In genomic region chr2:132578059-132578458, GRCm38 (mm10) we compare ENCODE assay signal across 7 mouse cellular contexts. TPM values are rescaled to one million over a fixed set of nuclear protein-coding genes. Genes with fewer than 3 reads are reported as not detected.
DNase-seq lines count a peak whose midpoint lies in the region; ATAC-seq lines count a peak whose summit lies in the region.

No protein-coding gene starts in this region.

- intact Hi-C loops in gastrocnemius, postnatal 36 days (cut with DNase I) = no loop called here
- intact Hi-C loops in left cerebral cortex, postnatal 36 days (cut with DNase I) = loop anchor here (5.0 kb wide), 1 partner anchor 124 kb away; no protein-coding TSS in a partner anchor

- peak; percentile 99 for ATAC-seq in intestine, embryonic 16.5 days
- ATAC-seq in midbrain, embryonic 11.5 days (ENCODE audit: low FRiP score) = peak; percentile 98

- WGBS in intestine, embryonic 16.5 days = 2% methylated on average over 38 of the region's 38 CpGs
- WGBS in midbrain, embryonic 11.5 days = 1% methylated on average over 32 of the region's 38 CpGs

- H3K27me3 ChIP-seq in intestine, embryonic 16.5 days (replicated peaks; ENCODE audit: control insufficient read depth, insufficient read depth, low read length) = no peaks in the 10 kb centered on the region
- no peaks in the 10 kb centered on the region for H3K27me3 ChIP-seq in midbrain, embryonic 11.5 days (ENCODE audit: control insufficient read depth, insufficient read depth, low read length)

- no peaks in the 10 kb centered on the region for H3K36me3 ChIP-seq in intestine, embryonic 16.5 days (ENCODE audit: control insufficient read depth, insufficient read depth, low read length)
- H3K36me3 ChIP-seq in midbrain, embryonic 11.5 days (ENCODE audit: control insufficient read depth, insufficient read depth, low read length) = no peaks in the 10 kb centered on the region

- peak; percentile 98 to 99 for DNase-seq in adrenal gland, adult 18-20 months (ENCODE audit: low spot score in 2 of 2)
- peak; percentile 95 for DNase-seq in embryo, embryonic 11 days
- DNase-seq in gastrocnemius, postnatal 36 days = peak; percentile 96 to 98
- DNase-seq in left cerebral cortex, postnatal 36 days (ENCODE audit: low spot score in 2 of 2) = peak; percentile 97 to 98
- DNase-seq in midbrain, embryonic 11.5 days (ENCODE audit: low spot score, missing footprints) = peak; percentile 100
- peak; percentile 95 for DNase-seq in skeletal muscle tissue, adult 2 months (ENCODE audit: low read depth, low spot score)

- H3K9ac ChIP-seq in intestine, embryonic 16.5 days (ENCODE audit: low read depth, low read length) = peak overlapping the region; percentile 96
- H3K9ac ChIP-seq in midbrain, embryonic 11.5 days (ENCODE audit: low read length) = peak overlapping the region; percentile 94

- peaks cover 10% of the 10 kb centered on the region for H3K4me1 ChIP-seq in intestine, embryonic 16.5 days (ENCODE audit: control insufficient read depth, insufficient read depth, low read length)
- peaks cover 9% of the 10 kb centered on the region; the same call in 1 of the 2 replicates for H3K4me1 ChIP-seq in midbrain, embryonic 11.5 days (ENCODE audit: control insufficient read depth, insufficient read depth, low read length)

- peak overlapping the region; percentile 98 for H3K27ac ChIP-seq in intestine, embryonic 16.5 days (ENCODE audit: low read length)
- peak overlapping the region; percentile 98 for H3K27ac ChIP-seq in midbrain, embryonic 11.5 days (ENCODE audit: low read depth, low read length)

- H3K4me2 ChIP-seq in intestine, embryonic 16.5 days (ENCODE audit: low read depth, low read length) = peak overlapping the region; percentile 75
- peak overlapping the region; percentile 62 for H3K4me2 ChIP-seq in midbrain, embryonic 11.5 days

- peak overlapping the region; percentile 84 for H3K4me3 ChIP-seq in intestine, embryonic 16.5 days (ENCODE audit: low read length)
- peak overlapping the region; percentile 69 for H3K4me3 ChIP-seq in midbrain, embryonic 11.5 days (ENCODE audit: low read depth, low read length)

- H3K9me3 ChIP-seq in intestine, embryonic 16.5 days (ENCODE audit: control insufficient read depth, low read length) = no peaks in the 10 kb centered on the region
- no peaks in the 10 kb centered on the region; the same call in 1 of the 2 replicates for H3K9me3 ChIP-seq in midbrain, embryonic 11.5 days (ENCODE audit: control insufficient read depth, low read length)

RNA-seq across cellular contexts. Expression of gene Gpcpd1, which starts 9.5 kb away (rescaled TPM):
- 10 to 100 TPM; 17.1 to 37.9 TPM for total RNA-seq in adrenal gland, adult 18-20 months (2021)
- total RNA-seq in gastrocnemius, postnatal 36 days (2021) = 100 to 1,000 TPM; 182 to 223 TPM
- polyA plus RNA-seq in intestine, embryonic 16.5 days (2015; fragmentation: Nextera tagmentation; extraction: Ambion mirVana) = 17.4 and 20.0 TPM in 2 replicates
- total RNA-seq in left cerebral cortex, postnatal 36 days (2021) = 10 to 100 TPM; 92.9 to 94.2 TPM
- polyA plus RNA-seq in midbrain, embryonic 11.5 days (2014; fragmentation: Nextera tagmentation; extraction: Ambion mirVana) = 41.7 and 50.4 TPM in 2 replicates

Comparison
In these comparisons a context has a peak if more than half of its experiments do, and no peak if none do; other contexts are left out.
1. Peak in every context shown above with its lines: DNase-seq, ATAC-seq, H3K4me3 ChIP-seq and H3K27ac ChIP-seq.